Mouse (Mus musculus) liver, adult 2 months (tissue): ENCODE measurements around the gene Hint2.

Source experiments
- CTCF ChIP-seq: fragments of 200-500 bp; IDR thresholded peaks from 2 replicates; pipeline ENCODE4 v1.5.1; 2011; ENCODE audit warnings: low read depth, low read length, control low read depth
- POLR2A ChIP-seq: fragments of 200-500 bp; IDR thresholded peaks from 2 replicates; pipeline ENCODE4 v1.6.1; 2011; ENCODE audit warnings: low read length, control low read depth; ENCODE audit not compliant: insufficient read depth; ENCODE audit errors: extremely low read depth

DNA sequence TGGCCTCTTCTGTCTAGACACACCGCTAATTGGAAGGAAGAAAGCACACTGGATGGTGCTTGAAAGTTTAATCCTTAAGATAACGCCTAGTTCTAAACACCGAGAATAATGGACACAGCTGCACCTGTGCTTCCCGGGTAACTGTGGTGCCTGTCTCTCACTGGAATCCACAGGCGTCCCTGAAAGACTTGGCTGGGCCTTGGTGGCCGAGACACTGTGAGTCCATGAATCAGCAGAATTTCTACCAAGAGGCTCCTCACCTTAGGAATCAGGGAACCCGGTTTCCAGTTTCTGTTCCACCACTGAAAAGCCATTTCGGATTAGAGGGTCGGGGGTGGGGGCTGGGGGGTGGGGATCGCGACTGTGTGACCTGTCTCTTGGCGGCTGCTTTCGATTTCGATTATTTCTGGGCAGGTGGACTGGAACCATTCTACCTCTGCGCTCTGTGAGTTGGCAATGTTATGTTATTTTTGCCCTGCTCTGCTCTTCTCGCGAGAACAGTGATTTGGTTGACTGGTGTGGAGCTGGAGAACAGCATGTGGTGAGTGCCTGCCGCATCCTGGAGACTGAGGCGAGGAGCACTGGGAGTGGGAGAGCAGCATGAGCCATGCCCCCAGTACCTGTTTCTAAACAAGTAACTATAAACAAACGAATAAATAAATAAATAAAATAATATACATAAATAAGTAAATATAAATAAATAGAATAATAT is 27.0 kb downstream of the Hint2 start:
- TF ChIP-seq POLR2A (0 out of 2 replicates have a peak, but pooled peaks have one; percentile 30), CTCF (peak; percentile 22; the same call in 1 of the 2 replicates)
